Mouse (Mus musculus): ENCODE data around the gene Nav2.

- TF ChIP-seq POLR2A (IDR thresholded peaks at IDR 0.05; ENCODE audit: control insufficient read depth, extremely low read depth, insufficient read depth, low read length, poor library complexity): no peak
- no peak for TF ChIP-seq CTCF (IDR thresholded peaks at IDR 0.05; ENCODE audit: borderline replicate concordance, control insufficient read depth, extremely low read depth, insufficient read depth, low read length, poor library complexity)
Observed at GRCm38 (mm10) chr7:49428947-49429346, 520.4 kb downstream of the Nav2 start.
